Mouse (Mus musculus) MEL (cell line): ENCODE data around the gene Lpar6. TPM values are rescaled to one million over a fixed set of nuclear protein-coding genes. Genes with fewer than 3 reads are reported as not detected.

Experiments used
- DNase-seq: peaks from one replicate; pipeline ENCODE4 v3.0.0; 2011; ENCODE audit warnings: low read depth, low spot score
- H3K27ac ChIP-seq: 2 replicates; pipeline ENCODE4 v1.5.1; 2012; ENCODE audit warnings: low read depth, mild to moderate bottlenecking, control low read depth, low read length, moderate library complexity; ENCODE audit not compliant: control insufficient read depth
- H3K27me3 ChIP-seq, 2 experiments: fragments of 150-350 bp in 1 of 2; sonication (generic) in 1 of 2; 2 replicates each; pipeline ENCODE4 v1.6.1; 2012; ENCODE audit warnings: low read length in 2 of 2, mild to moderate bottlenecking in 2 of 2, improper control_type of control experiment in 1 of 2, moderate library complexity in 1 of 2; ENCODE audit not compliant: insufficient read depth in 2 of 2, control insufficient read depth in 1 of 2
- H3K36me3 ChIP-seq, 2 experiments: 2 replicates each; pipeline ENCODE4 v1.6.1; 2012 to 2014; ENCODE audit warnings: low read length in 2 of 2, improper control_type of control experiment in 1 of 2, inconsistent platforms in 1 of 2, mild to moderate bottlenecking in 1 of 2; ENCODE audit not compliant: insufficient read depth in 2 of 2, control insufficient read depth in 1 of 2
- H3K4me1 ChIP-seq, 2 experiments: fragments of 150-350 bp in 1 of 2; sonication (generic) in 1 of 2; 2 replicates each; pipeline ENCODE4 v1.6.1; 2012; ENCODE audit warnings: low read length in 2 of 2, improper control_type of control experiment in 1 of 2, mild to moderate bottlenecking in 1 of 2; ENCODE audit not compliant: insufficient read depth in 2 of 2, control insufficient read depth in 1 of 2
- H3K4me3 ChIP-seq, 2 experiments: fragments of 150-350 bp in 1 of 2; sonication (generic) in 1 of 2; 2 replicates each; pipeline ENCODE4 v1.5.1; 2012; ENCODE audit warnings: low read depth in 2 of 2, low read length in 2 of 2, mild to moderate bottlenecking in 2 of 2, moderate library complexity in 2 of 2, control low read depth in 1 of 2, improper control_type of control experiment in 1 of 2; ENCODE audit not compliant: control insufficient read depth in 1 of 2, insufficient read depth in 1 of 2
- H3K79me2 ChIP-seq: 2 replicates; pipeline ENCODE4 v1.6.1; 2012; ENCODE audit warnings: mild to moderate bottlenecking, low read length, moderate library complexity; ENCODE audit not compliant: control insufficient read depth, poor library complexity, insufficient read depth
- H3K9ac ChIP-seq: 2 replicates; pipeline ENCODE4 v1.6.1; 2012; ENCODE audit warnings: low read depth, mild to moderate bottlenecking, control low read depth, low read length, moderate library complexity; ENCODE audit not compliant: control insufficient read depth, poor library complexity, severe bottlenecking
- H3K9me3 ChIP-seq: fragments of 150-350 bp; sonication (generic); replicated peaks from 2 replicates; pipeline ENCODE4 v1.6.1; 2012; ENCODE audit warnings: mild to moderate bottlenecking, low read length, improper control_type of control experiment, moderate library complexity; ENCODE audit not compliant: insufficient read depth
- E2F4 ChIP-seq: IDR thresholded peaks from 2 replicates; pipeline ENCODE4 v1.6.1; 2011; ENCODE audit warnings: low read depth, low read length, improper control_type of control experiment, borderline replicate concordance
- ETS1 ChIP-seq: IDR thresholded peaks from 2 replicates; pipeline ENCODE4 v1.6.1; 2012; ENCODE audit warnings: low read depth, mild to moderate bottlenecking, inconsistent platforms, low read length, improper control_type of control experiment, moderate library complexity
- GATA1 ChIP-seq: IDR thresholded peaks from 2 replicates; pipeline ENCODE4 v1.6.1; 2011; ENCODE audit warnings: low read depth, low read length, improper control_type of control experiment
- JUND ChIP-seq: IDR thresholded peaks from 2 replicates; pipeline ENCODE4 v1.6.1; 2011; ENCODE audit warnings: low read depth, mild to moderate bottlenecking, improper control_type of control experiment, low read length
- KAT2A ChIP-seq: conservative IDR thresholded peaks from 2 replicates; pipeline ENCODE4 v1.6.1; 2012; ENCODE audit warnings: low read depth, low read length, improper control_type of control experiment, inconsistent platforms
- MAFK ChIP-seq: IDR thresholded peaks from 2 replicates; pipeline ENCODE4 v1.6.1; 2011; ENCODE audit warnings: low read depth, mild to moderate bottlenecking, low read length, improper control_type of control experiment, borderline replicate concordance
- MAZ ChIP-seq: IDR thresholded peaks from 2 replicates; pipeline ENCODE4 v1.6.1; 2012; ENCODE audit warnings: low read depth, mild to moderate bottlenecking, inconsistent platforms, low read length, improper control_type of control experiment
- MYC ChIP-seq: IDR thresholded peaks from 2 replicates; pipeline ENCODE4 v1.6.1; 2011; ENCODE audit warnings: low read depth, mild to moderate bottlenecking, low read length, improper control_type of control experiment, moderate library complexity
- NRF1 ChIP-seq: IDR thresholded peaks from 2 replicates; pipeline ENCODE4 v1.6.1; 2014; ENCODE audit warnings: low read depth, mild to moderate bottlenecking, inconsistent platforms, low read length, improper control_type of control experiment, moderate library complexity; ENCODE audit not compliant: poor library complexity, insufficient read depth, severe bottlenecking
- POLR2A ChIP-seq, 2 experiments: IDR thresholded peaks; 2 replicates each; pipeline ENCODE4 v1.6.1; 2011 to 2012; ENCODE audit warnings: low read length in 2 of 2, mild to moderate bottlenecking in 2 of 2, control low read depth in 1 of 2, improper control_type of control experiment in 1 of 2, low read depth in 1 of 2, moderate library complexity in 1 of 2; ENCODE audit not compliant: control insufficient read depth in 1 of 2, insufficient read depth in 1 of 2, poor library complexity in 1 of 2
- POLR2AphosphoS2 ChIP-seq: IDR thresholded peaks from 2 replicates; pipeline ENCODE4 v1.6.1; 2011; ENCODE audit warnings: low read length, improper control_type of control experiment
- POLR2AphosphoS5 ChIP-seq: IDR thresholded peaks from 2 replicates; pipeline ENCODE4 v1.6.1; 2012; ENCODE audit warnings: low read depth, borderline replicate concordance, mild to moderate bottlenecking, inconsistent platforms, low read length, moderate library complexity, mixed read lengths
- RAD21 ChIP-seq: IDR thresholded peaks from 2 replicates; pipeline ENCODE4 v1.6.1; 2011; ENCODE audit warnings: mild to moderate bottlenecking, low read depth, low read length, improper control_type of control experiment
- RCOR1 ChIP-seq: IDR thresholded peaks from 2 replicates; pipeline ENCODE4 v1.6.1; 2012; ENCODE audit warnings: low read depth, mild to moderate bottlenecking, inconsistent platforms, low read length, improper control_type of control experiment
- SIN3A ChIP-seq: IDR thresholded peaks from 2 replicates; pipeline ENCODE4 v1.6.1; 2012; ENCODE audit warnings: low read length, improper control_type of control experiment, inconsistent platforms
- TBP ChIP-seq: IDR thresholded peaks from 2 replicates; pipeline ENCODE4 v1.8.0; 2011; ENCODE audit warnings: low read depth, low read length, improper control_type of control experiment
- UBTF ChIP-seq: IDR thresholded peaks from 2 replicates; pipeline ENCODE4 v1.6.1; 2012; ENCODE audit warnings: low read depth, mild to moderate bottlenecking, inconsistent platforms, low read length, improper control_type of control experiment, moderate library complexity, borderline replicate concordance; ENCODE audit not compliant: insufficient read depth
- ZC3H11A ChIP-seq: IDR thresholded peaks from 2 replicates; pipeline ENCODE4 v1.6.1; 2012; ENCODE audit warnings: low read depth, mild to moderate bottlenecking, inconsistent platforms, low read length, improper control_type of control experiment
- ZKSCAN1 ChIP-seq: IDR thresholded peaks from 2 replicates; pipeline ENCODE4 v1.6.1; 2012; ENCODE audit warnings: low read depth, mild to moderate bottlenecking, inconsistent platforms, low read length, improper control_type of control experiment, moderate library complexity
- ZNF384 ChIP-seq: IDR thresholded peaks from 2 replicates; pipeline ENCODE4 v1.6.1; 2012; ENCODE audit warnings: low read depth, mild to moderate bottlenecking, inconsistent platforms, low read length, improper control_type of control experiment
- polyA plus RNA-seq, 2 experiments: library from polyadenylated mRNA; stranded (reverse) in 1 of 2; unstranded in 1 of 2; fragments of >175 nt in 1 of 2; fragments of >200 nt in 1 of 2; gene quantifications; 2 replicates each; pipeline versions ENCODE4 v1.2.1 to v1.2.4; 2012; ENCODE audit warnings: low replicate concordance in 2 of 2, low read depth in 1 of 2; ENCODE audit not compliant: insufficient read length in 2 of 2, insufficient read depth in 1 of 2, missing spikeins in 1 of 2
- total RNA-seq: library from RNA; depleted of rRNA; stranded (reverse); fragments of 300-350 nt; gene quantifications from 2 replicates; pipeline ENCODE4 v1.2.3, GENCODE M21; 2012

Gene Lpar6
- total and polyA plus RNA-seq, 3 experiments, result not detected

GRCm38 (mm10) chr14:73239857-73240256, 2.2 kb downstream of the Lpar6 start:
- no peaks in the 10 kb centered on the region for H3K9me3 ChIP-seq
- TF ChIP-seq UBTF (no peak), MAFK (no peak), POLR2A (IDR thresholded peaks at IDR 0.05; ENCODE audit: control insufficient read depth in 1 of 2, insufficient read depth in 1 of 2, low read depth in 1 of 2, low read length in 2 of 2, poor library complexity in 1 of 2) (no peak), GATA1 (no peak), ZKSCAN1 (no peak)
- H3K4me3 ChIP-seq, result no peak overlapping the region
- no peak overlapping the region for H3K27ac ChIP-seq
- DNase-seq, result no peak
- H3K4me1 ChIP-seq, result no peaks in the 10 kb centered on the region
- H3K79me2 ChIP-seq, result no peaks in the 10 kb centered on the region
- no peaks in the 10 kb centered on the region for H3K36me3 ChIP-seq
- no peak overlapping the region for H3K9ac ChIP-seq
- no peaks in the 10 kb centered on the region for H3K27me3 ChIP-seq

- TF ChIP-seq E2F4 (no peak), JUND (no peak), ETS1 (no peak), POLR2AphosphoS5 (no peak)
- H3K4me1 ChIP-seq, result no peaks in the 10 kb centered on the region
- no peak overlapping the region for H3K9ac ChIP-seq
- H3K27me3 ChIP-seq, result no peaks in the 10 kb centered on the region
- no peaks in the 10 kb centered on the region for H3K9me3 ChIP-seq
- H3K79me2 ChIP-seq, result no peaks in the 10 kb centered on the region
- no peak overlapping the region for H3K4me3 ChIP-seq
- H3K36me3 ChIP-seq, result no peaks in the 10 kb centered on the region; a peak in 1 of 4 replicates
- DNase-seq, result no peak
- no peak overlapping the region for H3K27ac ChIP-seq
Observed at GRCm38 (mm10) chr14:73244061-73244597, 6.4 kb downstream of the Lpar6 start.

- no peak for TF ChIP-seq MYC
- no peak for TF ChIP-seq KAT2A
- TF ChIP-seq GATA1, result no peak
- no peak for TF ChIP-seq RAD21
- TF ChIP-seq SIN3A, result no peak
- no peak for TF ChIP-seq ETS1
- no peak for TF ChIP-seq RCOR1
- no peak for TF ChIP-seq ZKSCAN1
- no peak for TF ChIP-seq ZC3H11A
- no peak for TF ChIP-seq MAZ
- no peak for TF ChIP-seq TBP
- no peak for TF ChIP-seq ZNF384
- TF ChIP-seq MAFK, result no peak
- no peak for TF ChIP-seq POLR2AphosphoS2
- TF ChIP-seq NRF1, result no peak
- TF ChIP-seq, all 39 proteins: peak for 0
- Histone ChIP-seq H3K9me3 (no peaks in the 10 kb centered on the region), H3K27ac (no peak overlapping the region), H3K4me3 (no peak overlapping the region), H3K36me3 (peaks cover 0 to 2% of the 10 kb centered on the region in 2 experiments; a peak in 3 of 4 replicates), H3K79me2 (no peaks in the 10 kb centered on the region), H3K9ac (no peak overlapping the region), H3K27me3 (no peaks in the 10 kb centered on the region), H3K4me1 (no peaks in the 10 kb centered on the region)
- no peak for DNase-seq
Observed at GRCm38 (mm10) chr14:73250056-73250455, 12.4 kb downstream of the Lpar6 start.
